Mouse (Mus musculus): Measurements from ENCODE around the gene Slc16a10.

- TF ChIP-seq CTCF (conservative IDR thresholded peaks at IDR 0.05; ENCODE audit: low read length) (no peak), NANOG (IDR thresholded peaks at IDR 0.05; ENCODE audit: borderline replicate concordance, low read length) (no peak), POU5F1 (IDR thresholded peaks at IDR 0.05; ENCODE audit: borderline replicate concordance, low read length) (no peak)
These were observed 111.3 kb downstream of the Slc16a10 start for GRCm38 (mm10) chr10:40030716-40031115.
